Mouse (Mus musculus) gastrocnemius, adult 2 months (tissue): ENCODE results near the gene Tmem121b. TPM values are rescaled to one million over a fixed set of nuclear protein-coding genes. Genes with fewer than 3 reads are reported as not detected.

Experiments used
- DNase-seq: peaks from one replicate; pipeline ENCODE4 v3.0.0; 2022
- H3K27ac ChIP-seq: fragments of 200-600 bp; 2 replicates; pipeline ENCODE4 v1.8.1; 2022; ENCODE audit warnings: mild to moderate bottlenecking
- H3K4me3 ChIP-seq: fragments of 200-600 bp; 2 replicates; pipeline ENCODE4 v1.8.1; 2022; ENCODE audit warnings: mild to moderate bottlenecking, moderate library complexity
- CTCF ChIP-seq: fragments of 200-600 bp; IDR thresholded peaks from 2 replicates; pipeline ENCODE4 v1.8.1; 2022; ENCODE audit warnings: antibody characterized with exemption, mild to moderate bottlenecking, moderate library complexity
- intact Hi-C: fragments of 180-260 bp; cut with DNase I; formaldehyde crosslinking; loops from one replicate; pipeline ENCODE4 v1.15.1; 2025
- total RNA-seq, 2 experiments: library from RNA; stranded (reverse); gene quantifications; 2 replicates each; pipeline ENCODE4 v1.2.3; 2021

Tmem121b gene
- total RNA-seq, 2 experiments from 2014 or later, result not detected

- TF ChIP-seq CTCF, result no peak
- H3K4me3 ChIP-seq, result no peak overlapping the region
- intact Hi-C loops, result no loop called here
- peak overlapping the region; percentile 5; the same call in 1 of the 2 replicates for H3K27ac ChIP-seq
- DNase-seq, result no peak
Measured at GRCm38 (mm10) chr6:120516879-120517278, 23.3 kb upstream of the Tmem121b start.

GRCm38 (mm10) chr6:120516422-120516821 lies 22.8 kb upstream of the Tmem121b start:
- no peak for TF ChIP-seq CTCF
- intact Hi-C loops, result no loop called here
- H3K4me3 ChIP-seq, result no peak overlapping the region
- DNase-seq, result no peak
- H3K27ac ChIP-seq, result no peak overlapping the region

GRCm38 (mm10) chr6:120511212-120511611 lies 17.6 kb upstream of the Tmem121b start:
- intact Hi-C loops, result no loop called here
- no peak for DNase-seq

GRCm38 (mm10) chr6:120510425-120510824 lies 16.8 kb upstream of the Tmem121b start:
- intact Hi-C loops, result no loop called here
- no peak for TF ChIP-seq CTCF
- no peak for DNase-seq
- Histone ChIP-seq H3K27ac (no peak overlapping the region), H3K4me3 (no peak overlapping the region)

More at GRCm38 (mm10) chr6:120511212-120511611, 17.6 kb upstream of the Tmem121b start:
- Histone ChIP-seq H3K27ac (no peak overlapping the region), H3K4me3 (no peak overlapping the region)
- no peak for TF ChIP-seq CTCF

- Histone ChIP-seq H3K4me3 (no peak overlapping the region), H3K27ac (no peak overlapping the region)
- DNase-seq, result no peak
- intact Hi-C loops, result no loop called here
- no peak for TF ChIP-seq CTCF
Measured at GRCm38 (mm10) chr6:120509975-120510374, 16.4 kb upstream of the Tmem121b start.

- no peak overlapping the region for H3K27ac ChIP-seq
- DNase-seq, result no peak
- TF ChIP-seq CTCF, result no peak
- no peak overlapping the region for H3K4me3 ChIP-seq
- intact Hi-C loops, result no loop called here
Measured at GRCm38 (mm10) chr6:120508645-120509044, 15.0 kb upstream of the Tmem121b start.

GRCm38 (mm10) chr6:120505531-120505930 lies 11.9 kb upstream of the Tmem121b start:
- no peak overlapping the region for H3K4me3 ChIP-seq
- TF ChIP-seq CTCF, result no peak
- no peak for DNase-seq
- intact Hi-C loops, result no loop called here
- no peak overlapping the region for H3K27ac ChIP-seq

GRCm38 (mm10) chr6:120504051-120504450 lies 10.4 kb upstream of the Tmem121b start:
- Histone ChIP-seq H3K4me3 (no peak overlapping the region), H3K27ac (no peak overlapping the region)
- no peak for TF ChIP-seq CTCF
- no peak for DNase-seq
- intact Hi-C loops, result no loop called here

GRCm38 (mm10) chr6:120496544-120496943 lies 2.9 kb upstream of the Tmem121b start:
- intact Hi-C loops, result no loop called here
- H3K4me3 ChIP-seq, result no peak overlapping the region
- TF ChIP-seq CTCF, result no peak
- no peak overlapping the region for H3K27ac ChIP-seq
- no peak for DNase-seq

- intact Hi-C loops, result no loop called here
- Histone ChIP-seq H3K4me3 (peak overlapping the region; percentile 75), H3K27ac (no peak overlapping the region)
- TF ChIP-seq CTCF, result no peak
- DNase-seq, result no peak
Measured at GRCm38 (mm10) chr6:120492499-120493373, 871 bp downstream of the Tmem121b start.

GRCm38 (mm10) chr6:120491862-120492498 lies 1.6 kb downstream of the Tmem121b start:
- DNase-seq, result no peak
- TF ChIP-seq CTCF, result no peak
- no peak overlapping the region for H3K27ac ChIP-seq
- peak overlapping the region; percentile 75 for H3K4me3 ChIP-seq
- intact Hi-C loops, result no loop called here

GRCm38 (mm10) chr6:120491064-120491463 lies 2.5 kb downstream of the Tmem121b start:
- no peak overlapping the region for H3K4me3 ChIP-seq
- intact Hi-C loops, result no loop called here
- H3K27ac ChIP-seq, result no peak overlapping the region
- no peak for DNase-seq
- TF ChIP-seq CTCF, result no peak

- Histone ChIP-seq H3K27ac (no peak overlapping the region), H3K4me3 (no peak overlapping the region)
- DNase-seq, result no peak
- no peak for TF ChIP-seq CTCF
- intact Hi-C loops, result no loop called here
Measured at GRCm38 (mm10) chr6:120489461-120489860, 4.1 kb downstream of the Tmem121b start.

GRCm38 (mm10) chr6:120488647-120489046 lies 5.0 kb downstream of the Tmem121b start:
- intact Hi-C loops, result no loop called here
- no peak for TF ChIP-seq CTCF
- H3K4me3 ChIP-seq, result no peak overlapping the region

More at GRCm38 (mm10) chr6:120488647-120489046, 5.0 kb downstream of the Tmem121b start:
- no peak overlapping the region for H3K27ac ChIP-seq
- DNase-seq, result no peak
